Mouse (Mus musculus): Measurements from ENCODE around the gene Tsc22d4. TPM values are rescaled to one million over a fixed set of nuclear protein-coding genes. Genes with fewer than 3 reads are reported as not detected.

Gene Tsc22d4
- polyA plus RNA-seq, 1 experiment = 273 TPM

DNA sequence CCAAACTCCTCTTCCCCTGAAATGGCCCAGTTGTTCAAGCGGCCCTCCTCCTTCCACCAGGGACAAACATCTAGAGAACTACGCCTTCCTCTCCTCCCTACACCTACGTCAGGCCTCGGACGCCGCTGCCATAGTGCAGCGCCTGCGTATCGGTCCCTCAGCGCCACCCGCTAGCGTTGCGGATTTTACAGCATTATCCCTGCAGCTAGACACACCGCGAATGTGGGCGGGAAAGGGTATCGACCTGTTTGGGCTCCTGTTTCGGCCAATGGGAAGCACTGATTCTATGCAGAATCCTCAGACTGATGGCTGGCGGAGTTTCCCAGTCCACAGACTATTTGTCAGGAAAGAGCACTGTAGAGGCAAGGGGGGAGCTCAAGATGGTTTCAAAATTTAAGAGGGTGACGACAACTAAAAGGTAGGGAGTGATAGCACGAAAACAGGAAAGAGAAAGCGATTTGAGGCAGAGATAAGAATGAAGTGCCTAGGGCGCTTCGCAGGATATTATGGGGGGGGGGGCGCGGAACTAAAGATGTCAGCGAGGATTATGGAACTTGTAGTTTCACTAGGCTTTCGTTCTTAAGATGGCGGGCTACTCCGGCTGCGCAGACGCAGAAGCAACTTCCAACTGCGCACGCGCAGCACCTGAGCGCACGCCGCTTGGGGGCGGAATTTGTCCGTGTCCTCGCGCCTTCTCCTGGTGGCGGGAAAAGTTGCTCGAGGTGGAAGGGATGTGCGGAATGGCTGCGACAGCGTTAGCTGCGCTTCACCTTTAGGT, 41.8 kb downstream of the Tsc22d4 start, which contains the start of the genes Mepce and Zcwpw1:
Gene Mepce, minus strand, starts transcription at position 505 of the 778 bp plus-strand sequence.
Gene Zcwpw1, plus strand, starts transcription at position 648 of the 778 bp plus-strand sequence.
- DNase-seq (ENCODE audit: extremely low spot score in 1 of 2, low spot score in 1 of 2) = peak; percentile 90 to 98

DNA sequence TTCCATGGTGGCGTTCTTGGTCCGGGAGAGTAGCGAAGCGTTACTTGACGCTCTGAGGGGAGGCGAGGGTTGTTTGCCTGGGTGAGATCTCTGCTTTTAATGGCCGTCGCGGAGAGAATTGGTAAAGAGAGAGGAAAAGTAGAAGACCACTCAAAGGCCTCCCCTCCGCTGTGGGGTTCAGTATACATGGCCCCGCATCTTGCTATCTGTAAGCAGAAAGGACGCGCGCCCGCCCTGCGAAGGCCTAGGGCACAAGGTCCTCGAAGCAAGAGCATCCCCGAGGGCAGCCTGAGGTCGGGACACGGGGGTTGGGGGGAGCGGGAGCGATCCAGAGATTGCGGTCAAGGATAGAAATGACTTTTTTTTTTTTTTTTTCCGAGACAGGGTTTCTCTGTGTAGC, 42.6 kb downstream of the Tsc22d4 start:
- no peak for DNase-seq (ENCODE audit: extremely low spot score in 1 of 2, low spot score in 1 of 2)

DNA sequence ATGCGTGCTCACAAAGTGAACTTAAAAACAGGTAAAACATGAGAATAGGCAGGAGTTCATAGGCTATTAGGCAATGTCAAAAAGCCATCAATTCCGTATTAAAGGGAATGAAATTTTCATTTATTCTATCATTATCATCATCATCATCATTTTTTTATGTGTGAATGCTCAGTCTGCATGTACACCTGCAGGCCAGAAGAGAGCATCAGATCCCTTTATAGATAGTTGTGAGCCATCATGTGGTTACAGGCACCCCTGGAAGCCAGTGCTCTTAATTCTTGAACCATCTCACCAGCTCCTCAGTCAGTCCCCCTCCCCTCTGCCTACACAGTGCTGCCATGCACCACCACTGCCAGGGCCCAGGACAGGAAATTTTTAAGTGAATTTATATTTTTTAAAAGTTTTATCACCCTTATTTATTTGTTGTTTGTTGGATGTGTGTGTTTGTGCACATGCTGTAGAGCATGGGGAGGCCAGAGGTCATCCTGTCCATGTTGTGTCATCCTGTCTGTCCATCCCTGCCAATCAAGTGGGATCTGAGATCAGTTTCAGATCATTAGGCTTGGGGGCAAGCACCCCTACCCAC, 43.5 kb downstream of the Tsc22d4 start:
- DNase-seq (ENCODE audit: extremely low spot score in 1 of 2, low spot score in 1 of 2) = no peak

DNA sequence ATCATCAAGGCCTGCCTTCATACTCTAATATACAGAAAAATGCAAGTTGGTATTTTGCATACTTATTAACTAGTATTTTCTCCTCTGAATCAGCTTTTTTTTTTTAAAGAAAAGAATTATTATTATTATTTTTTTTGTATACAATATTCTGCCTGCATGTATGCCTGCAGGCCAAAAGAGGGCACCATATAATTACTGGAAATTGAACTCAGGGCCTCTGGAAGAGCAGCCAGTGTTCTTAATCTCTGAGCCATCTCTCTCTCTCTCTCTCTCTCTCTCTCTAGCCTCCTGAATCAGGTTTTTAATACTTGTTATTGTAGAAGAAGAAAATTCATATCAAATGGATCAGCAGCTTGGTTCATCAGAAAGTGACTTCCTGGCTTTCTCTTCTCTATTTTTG, 46.0 kb downstream of the Tsc22d4 start:
- no peak for DNase-seq (ENCODE audit: extremely low spot score in 1 of 2, low spot score in 1 of 2)

DNA sequence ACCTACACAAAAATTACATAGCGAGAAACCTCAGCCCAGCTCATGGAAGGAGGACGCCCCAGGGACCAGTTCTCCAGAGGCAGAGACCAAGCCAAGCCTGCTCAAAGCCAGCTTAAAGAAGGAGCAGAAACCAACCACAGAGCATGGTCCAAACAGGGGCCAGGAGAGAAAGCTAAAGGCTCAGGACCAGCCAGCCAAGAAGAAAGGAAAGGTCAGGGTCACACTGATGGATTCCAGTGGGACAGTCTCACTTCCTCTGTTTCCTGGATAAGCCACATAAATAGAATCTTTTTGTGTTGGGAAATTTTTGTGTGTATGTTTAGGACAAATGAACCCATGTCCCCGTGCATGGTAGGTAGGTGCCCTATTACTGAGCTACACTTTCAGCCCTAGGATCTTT, 51.1 kb downstream of the Tsc22d4 start:
- no peak for DNase-seq (ENCODE audit: extremely low spot score in 1 of 2, low spot score in 1 of 2)

DNA sequence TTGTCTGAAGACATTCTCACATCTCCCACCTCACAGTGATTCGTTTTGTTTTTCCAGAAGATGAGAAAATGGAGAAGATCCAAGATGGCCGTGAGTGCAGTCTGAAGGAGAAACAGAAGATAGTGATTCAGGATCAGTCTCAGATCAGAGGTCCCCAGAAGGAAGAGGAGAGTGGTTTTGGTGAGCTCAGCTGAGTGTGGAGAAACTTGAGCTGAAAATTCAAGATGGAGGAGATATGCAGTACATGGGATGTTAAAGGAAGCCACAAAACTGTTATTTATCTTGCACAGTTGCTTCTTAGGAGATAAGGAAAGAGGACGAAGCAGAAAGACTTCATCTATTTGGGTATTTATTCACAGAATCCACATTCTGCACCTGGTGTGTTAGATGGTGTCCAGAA, 55.4 kb downstream of the Tsc22d4 start:
- DNase-seq (ENCODE audit: extremely low spot score in 1 of 2, low spot score in 1 of 2) = no peak

DNA sequence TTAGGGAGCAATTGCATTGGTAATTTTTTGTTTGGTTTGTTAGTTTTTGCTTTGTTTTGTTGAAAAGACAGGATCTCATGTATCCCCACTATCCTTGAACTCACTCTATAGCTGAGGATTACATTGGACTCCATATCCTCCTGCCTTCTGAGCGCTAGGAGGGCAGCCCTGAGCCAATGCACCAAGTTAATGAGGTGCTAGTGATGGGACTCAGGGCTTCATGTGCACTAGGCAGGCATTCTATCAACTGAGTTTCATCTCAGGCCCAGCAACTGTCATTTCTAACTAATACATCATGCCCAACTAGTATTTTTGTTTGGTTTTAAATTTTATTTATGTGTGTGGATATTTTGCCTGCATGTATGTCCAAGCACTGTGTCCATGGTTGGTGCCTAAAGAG, 60.6 kb downstream of the Tsc22d4 start:
- no peak for DNase-seq (ENCODE audit: extremely low spot score in 1 of 2, low spot score in 1 of 2)

DNA sequence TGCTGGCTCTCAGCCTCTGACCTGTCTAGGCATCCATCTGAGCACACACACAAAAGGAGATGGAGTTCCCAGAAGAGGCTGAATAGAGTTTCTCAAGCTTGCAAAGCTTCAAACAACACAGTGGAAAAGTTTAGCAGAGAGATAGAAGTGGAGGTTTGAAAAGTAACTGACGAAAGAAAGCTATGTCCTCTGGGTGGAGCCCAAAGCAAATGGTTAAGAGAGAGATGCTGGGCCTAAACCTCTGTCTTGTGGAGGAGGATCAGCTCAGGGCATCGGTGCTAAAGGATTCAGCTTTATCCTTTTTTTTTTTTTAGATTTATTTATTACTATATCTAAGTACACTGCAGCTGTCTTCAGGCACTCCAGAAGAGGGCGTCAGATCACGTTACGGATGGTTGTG, 62.8 kb downstream of the Tsc22d4 start:
- no peak for DNase-seq (ENCODE audit: extremely low spot score in 1 of 2, low spot score in 1 of 2)

DNA sequence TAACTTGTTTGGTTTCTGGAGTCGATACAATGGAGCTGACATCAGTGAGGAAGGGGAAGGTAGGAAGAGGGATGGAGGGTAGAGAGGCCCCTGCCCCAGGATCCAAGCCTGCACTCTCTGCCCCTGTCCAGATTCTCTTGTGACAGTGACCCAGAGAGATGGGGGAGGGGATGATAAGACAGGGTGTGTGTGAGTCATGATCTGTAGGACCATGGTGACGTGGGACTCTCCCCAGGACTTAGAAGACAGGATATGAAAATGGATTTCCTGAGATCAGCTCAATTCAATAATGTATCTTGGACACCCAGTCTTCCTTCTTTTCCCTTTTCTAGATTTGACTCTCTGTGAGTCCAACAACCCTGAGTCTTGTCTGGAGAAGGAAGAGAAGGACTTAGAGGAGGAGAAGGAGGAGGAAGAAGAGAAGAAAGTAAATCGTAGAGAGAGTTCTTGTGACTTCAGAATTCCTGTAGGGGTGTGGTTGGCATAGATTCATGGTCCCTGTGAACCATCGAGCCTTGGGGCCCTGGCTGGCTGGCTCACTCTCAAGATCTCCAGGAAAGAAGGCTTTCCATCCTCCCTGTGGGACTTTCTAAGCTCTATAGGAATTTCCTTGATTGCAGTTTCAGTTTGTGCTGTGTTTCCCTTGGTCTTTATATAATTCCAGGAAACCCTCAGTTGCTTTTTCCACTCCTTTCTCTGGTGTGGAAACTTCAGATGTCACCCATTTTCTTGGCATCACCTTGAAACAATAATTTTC, 72.1 kb downstream of the Tsc22d4 start:
- DNase-seq (ENCODE audit: extremely low spot score in 1 of 2, low spot score in 1 of 2) = no peak

Other genes with a start within 250 kb of the Tsc22d4 start
- 51.7 and 52.3 TPM in 2 replicates for gene Pop7, start 243.2 kb upstream of the Tsc22d4 start, polyA plus RNA-seq (2012; rRNA removed)
- gene Gigyf1, start 227.2 kb upstream of the Tsc22d4 start, polyA plus RNA-seq (2012; rRNA removed) = 51.1 and 56.4 TPM in 2 replicates
- gene Epo, start 212.5 kb upstream of the Tsc22d4 start, polyA plus RNA-seq (2012; rRNA removed) = not detected in 2 replicates
- 635 and 662 TPM in 2 replicates for gene Gnb2, start 212.2 kb upstream of the Tsc22d4 start, polyA plus RNA-seq (2012; rRNA removed)
- 184 and 199 TPM in 2 replicates for gene Actl6b, start 192.2 kb upstream of the Tsc22d4 start, polyA plus RNA-seq (2012; rRNA removed)
- 14.1 and 14.5 TPM in 2 replicates for gene Tfr2, start 175.9 kb upstream of the Tsc22d4 start, polyA plus RNA-seq (2012; rRNA removed)
- 46.1 and 59.6 TPM in 2 replicates for gene Mospd3, start 144.7 kb upstream of the Tsc22d4 start, polyA plus RNA-seq (2012; rRNA removed)
- 14.3 and 17.0 TPM in 2 replicates for gene Pcolce, start 131.9 kb upstream of the Tsc22d4 start, polyA plus RNA-seq (2012; rRNA removed)
- gene Fbxo24, start 116.7 kb upstream of the Tsc22d4 start, polyA plus RNA-seq (2012; rRNA removed) = 0.30 and 0.36 TPM in 2 replicates
- gene Lrch4, start 116.6 kb upstream of the Tsc22d4 start, polyA plus RNA-seq (2012; rRNA removed) = 15.6 and 19.9 TPM in 2 replicates
- 13.3 and 14.4 TPM in 2 replicates for gene Gm20605, start 116.6 kb upstream of the Tsc22d4 start, polyA plus RNA-seq (2012; rRNA removed)
- gene Sap25, start 104.4 kb upstream of the Tsc22d4 start, polyA plus RNA-seq (2012; rRNA removed) = 27.8 and 34.4 TPM in 2 replicates
- gene Irs3, start 100.0 kb upstream of the Tsc22d4 start, polyA plus RNA-seq (2012; rRNA removed) = 0.48 and 0.86 TPM in 2 replicates
- 32.4 and 32.9 TPM in 2 replicates for gene Agfg2, start 61.0 kb upstream of the Tsc22d4 start, polyA plus RNA-seq (2012; rRNA removed)
- gene Nyap1, start 4.1 kb upstream of the Tsc22d4 start, polyA plus RNA-seq (2012; rRNA removed) = 55.0 and 60.9 TPM in 2 replicates
- 24.2 and 25.9 TPM in 2 replicates for gene Ppp1r35, start 33.1 kb downstream of the Tsc22d4 start, polyA plus RNA-seq (2012; rRNA removed)
- 39.1 and 42.6 TPM in 2 replicates for gene Mepce, start 41.9 kb downstream of the Tsc22d4 start, polyA plus RNA-seq (2012; rRNA removed)
- 14.1 and 15.3 TPM in 2 replicates for gene Zcwpw1, start 42.1 kb downstream of the Tsc22d4 start, polyA plus RNA-seq (2012; rRNA removed)
- 0.86 and 0.98 TPM in 2 replicates for gene Pilra, start 90.6 kb downstream of the Tsc22d4 start, polyA plus RNA-seq (2012; rRNA removed)
- gene Pilrb1, start 112.4 kb downstream of the Tsc22d4 start, polyA plus RNA-seq (2012; rRNA removed) = 0.20 TPM in 1 of 2 replicates, not detected in the other
- gene Pilrb2, start 126.1 kb downstream of the Tsc22d4 start, polyA plus RNA-seq (2012; rRNA removed) = 0.08 TPM in 1 of 2 replicates, not detected in the other
- gene Cyp3a13, start 175.9 kb downstream of the Tsc22d4 start, polyA plus RNA-seq (2012; rRNA removed) = 0.97 and 1.2 TPM in 2 replicates
- gene Gjc3, start 217.4 kb downstream of the Tsc22d4 start, polyA plus RNA-seq (2012; rRNA removed) = 33.9 and 34.0 TPM in 2 replicates
- 0.36 and 0.54 TPM in 2 replicates for gene Azgp1, start 235.8 kb downstream of the Tsc22d4 start, polyA plus RNA-seq (2012; rRNA removed)

Data from frontal cortex, adult 2 months (tissue).